Mouse (Mus musculus) liver, embryonic 14 days (tissue): ENCODE results near the gene Vmn1r73. TPM values are rescaled to one million over a fixed set of nuclear protein-coding genes. Genes with fewer than 3 reads are reported as not detected.

ENCODE experiments used
- polyA plus RNA-seq: library from polyadenylated mRNA; depleted of rRNA; stranded (reverse); fragments of >200 nt; gene quantifications from 2 replicates; pipeline ENCODE4 v1.2.3, GENCODE M21; 2012; rRNA removed

The Vmn1r73 gene
- polyA plus RNA-seq: not detected in 2 replicates

GRCm38 (mm10) chr7:11729966-11730365, at the start of gene Vmn1r73:
Gene Vmn1r73, plus strand, starts transcription at chr7:11730266.

Other genes with a start within 250 kb of the Vmn1r73 start
- gene Zscan4-ps2, start 216.0 kb upstream of the Vmn1r73 start, polyA plus RNA-seq: not detected in 2 replicates
- not detected in 2 replicates for gene Zscan4-ps3, start 121.0 kb upstream of the Vmn1r73 start, polyA plus RNA-seq
- gene Vmn1r72, start 50.1 kb upstream of the Vmn1r73 start, polyA plus RNA-seq: not detected in 2 replicates
- gene Vmn1r74, start 103.7 kb downstream of the Vmn1r73 start, polyA plus RNA-seq: not detected in 2 replicates
- not detected in 2 replicates for gene Vmn1r75, start 144.4 kb downstream of the Vmn1r73 start, polyA plus RNA-seq
- gene Vmn1r76, start 207.9 kb downstream of the Vmn1r73 start, polyA plus RNA-seq: not detected in 2 replicates